Mouse (Mus musculus) adrenal gland, adult 2 months (tissue): ENCODE results near the gene Tyk2. TPM values are rescaled to one million over a fixed set of nuclear protein-coding genes. Genes with fewer than 3 reads are reported as not detected.

ENCODE experiments used
- DNase-seq: peaks from one replicate; pipeline ENCODE4 v3.0.0; 2021
- polyA plus RNA-seq: library from polyadenylated mRNA; depleted of rRNA; stranded (reverse); fragments of >200 nt; gene quantifications from 2 replicates; pipeline ENCODE4 v1.2.3, GENCODE M21; 2012
- total RNA-seq, 2 experiments: library from RNA; stranded (reverse); gene quantifications; 2 replicates each; pipeline ENCODE4 v1.2.3; 2021

The Tyk2 gene
- total and polyA plus RNA-seq, 3 experiments = 12.7 to 23.5 (median 14.6) TPM

- DNase-seq = peak; percentile 95
Measured at GRCm38 (mm10) chr9:21149654-21150419, 18.8 kb upstream of the Tyk2 start, which contains the start of gene Cdc37. Gene Cdc37 (minus strand): TSS chr9:21149982.

GRCm38 (mm10) chr9:21149077-21149653 lies 18.1 kb upstream of the Tyk2 start:
- no peak for DNase-seq

GRCm38 (mm10) chr9:21148427-21148826 lies 17.4 kb upstream of the Tyk2 start:
- no peak for DNase-seq

GRCm38 (mm10) chr9:21146722-21147121 lies 15.7 kb upstream of the Tyk2 start:
- no peak for DNase-seq

GRCm38 (mm10) chr9:21145431-21145830 lies 14.4 kb upstream of the Tyk2 start:
- no peak for DNase-seq

- DNase-seq = no peak
Measured at GRCm38 (mm10) chr9:21144361-21144760, 13.3 kb upstream of the Tyk2 start.

GRCm38 (mm10) chr9:21141922-21142321 lies 10.9 kb upstream of the Tyk2 start:
- no peak for DNase-seq

GRCm38 (mm10) chr9:21138386-21138785 lies 7.3 kb upstream of the Tyk2 start:
- peak; percentile 47 for DNase-seq

- DNase-seq = no peak
Measured at GRCm38 (mm10) chr9:21137229-21137628, 6.2 kb upstream of the Tyk2 start.

GRCm38 (mm10) chr9:21136401-21136800 lies 5.4 kb upstream of the Tyk2 start:
- DNase-seq = no peak

- no peak for DNase-seq
Measured at GRCm38 (mm10) chr9:21135941-21136381, 4.9 kb upstream of the Tyk2 start.

- DNase-seq = no peak
Measured at GRCm38 (mm10) chr9:21135329-21135890, 4.4 kb upstream of the Tyk2 start.

GRCm38 (mm10) chr9:21134595-21135328 lies 3.7 kb upstream of the Tyk2 start:
- peak; percentile 75 for DNase-seq

GRCm38 (mm10) chr9:21133064-21133707 lies 2.1 kb upstream of the Tyk2 start:
- no peak for DNase-seq

GRCm38 (mm10) chr9:21132102-21132775 lies 1.2 kb upstream of the Tyk2 start:
- DNase-seq = no peak

- DNase-seq = no peak
Measured at GRCm38 (mm10) chr9:21126259-21126627, 4.8 kb downstream of the Tyk2 start.

- no peak for DNase-seq
Measured at GRCm38 (mm10) chr9:21125502-21126258, 5.4 kb downstream of the Tyk2 start.

GRCm38 (mm10) chr9:21124837-21125236 lies 6.2 kb downstream of the Tyk2 start:
- DNase-seq = no peak

GRCm38 (mm10) chr9:21121483-21121882 lies 9.6 kb downstream of the Tyk2 start:
- no peak for DNase-seq

GRCm38 (mm10) chr9:21117073-21117472 lies 14.0 kb downstream of the Tyk2 start:
- DNase-seq = no peak

- no peak for DNase-seq
Measured at GRCm38 (mm10) chr9:21115105-21115504, 15.9 kb downstream of the Tyk2 start.
